Mouse (Mus musculus): ENCODE data around the gene RPS10-NUDT3. TPM values are rescaled to one million over a fixed set of nuclear protein-coding genes. Genes with fewer than 3 reads are reported as not detected.

Gene RPS10-NUDT3
- polyA plus RNA-seq, 1 experiment from 2014 or later, result not detected

- no peak overlapping the region for H3K27ac ChIP-seq
- peaks cover 35% of the 10 kb centered on the region for H3K4me1 ChIP-seq
- no peak overlapping the region for H3K4me2 ChIP-seq
- H3K4me3 ChIP-seq, result no peak overlapping the region
- 88% methylated on average over 2 of the region's 2 CpGs for WGBS
- no peak for ATAC-seq (ENCODE audit: insufficient number of reproducible peaks, low FRiP score, low TSS enrichment, low read depth)
- H3K9ac ChIP-seq, result no peak overlapping the region
- peaks cover 4% of the 10 kb centered on the region; the same call in 1 of the 2 replicates for H3K36me3 ChIP-seq
- H3K27me3 ChIP-seq, result no peaks in the 10 kb centered on the region
- no peaks in the 10 kb centered on the region for H3K9me3 ChIP-seq
Measured at GRCm38 (mm10) chr17:27603036-27603435, 32.0 kb downstream of the RPS10-NUDT3 start.

- H3K4me3 ChIP-seq, result no peak overlapping the region
- no peak overlapping the region for H3K9ac ChIP-seq
- no peaks in the 10 kb centered on the region for H3K9me3 ChIP-seq
- H3K27ac ChIP-seq, result no peak overlapping the region
- no peak for ATAC-seq (ENCODE audit: insufficient number of reproducible peaks, low FRiP score, low TSS enrichment, low read depth)
- no peaks in the 10 kb centered on the region for H3K27me3 ChIP-seq
- peaks cover 37% of the 10 kb centered on the region for H3K4me1 ChIP-seq
- peaks cover 12% of the 10 kb centered on the region for H3K36me3 ChIP-seq
- no peak overlapping the region for H3K4me2 ChIP-seq
- 70% methylated on average over 5 of the region's 5 CpGs for WGBS
Measured at GRCm38 (mm10) chr17:27600869-27601268, 34.2 kb downstream of the RPS10-NUDT3 start.

GRCm38 (mm10) chr17:27600286-27600685 is 34.7 kb downstream of the RPS10-NUDT3 start:
- H3K27me3 ChIP-seq, result no peaks in the 10 kb centered on the region
- H3K9me3 ChIP-seq, result no peaks in the 10 kb centered on the region
- H3K4me3 ChIP-seq, result no peak overlapping the region
- WGBS, result 79% methylated on average over 3 of the region's 3 CpGs
- no peak for ATAC-seq (ENCODE audit: insufficient number of reproducible peaks, low FRiP score, low TSS enrichment, low read depth)
- H3K36me3 ChIP-seq, result peaks cover 18% of the 10 kb centered on the region
- H3K27ac ChIP-seq, result no peak overlapping the region
- H3K9ac ChIP-seq, result no peak overlapping the region
- no peak overlapping the region for H3K4me2 ChIP-seq
- H3K4me1 ChIP-seq, result peaks cover 37% of the 10 kb centered on the region

GRCm38 (mm10) chr17:27596376-27597190 is 38.4 kb downstream of the RPS10-NUDT3 start:
- H3K27ac ChIP-seq, result peak overlapping the region; percentile 57
- H3K4me1 ChIP-seq, result peaks cover 14% of the 10 kb centered on the region; the same call in 1 of the 2 replicates
- no peaks in the 10 kb centered on the region for H3K9me3 ChIP-seq
- no peak overlapping the region for H3K4me3 ChIP-seq
- H3K4me2 ChIP-seq, result no peak overlapping the region
- H3K36me3 ChIP-seq, result peaks cover 44% of the 10 kb centered on the region
- no peaks in the 10 kb centered on the region for H3K27me3 ChIP-seq
- 0 out of 2 replicates have a peak, but pooled peaks have one; percentile 12 for ATAC-seq (ENCODE audit: insufficient number of reproducible peaks, low FRiP score, low TSS enrichment, low read depth)
- WGBS, result 66% methylated on average over 21 of the region's 21 CpGs
- no peak overlapping the region for H3K9ac ChIP-seq

- peaks cover 10% of the 10 kb centered on the region for H3K4me1 ChIP-seq
- WGBS, result 84% methylated on average over 15 of the region's 15 CpGs
- ATAC-seq (ENCODE audit: insufficient number of reproducible peaks, low FRiP score, low TSS enrichment, low read depth), result no peak
Measured at GRCm38 (mm10) chr17:27595659-27596375, 39.2 kb downstream of the RPS10-NUDT3 start.

GRCm38 (mm10) chr17:27592565-27592910 is 42.5 kb downstream of the RPS10-NUDT3 start:
- ATAC-seq (ENCODE audit: insufficient number of reproducible peaks, low FRiP score, low TSS enrichment, low read depth), result no peak
- Histone ChIP-seq H3K4me3 (no peak overlapping the region), H3K27ac (no peak overlapping the region), H3K27me3 (no peaks in the 10 kb centered on the region), H3K9ac (no peak overlapping the region), H3K36me3 (peaks cover 66% of the 10 kb centered on the region), H3K9me3 (no peaks in the 10 kb centered on the region), H3K4me2 (no peak overlapping the region), H3K4me1 (peaks cover 16% of the 10 kb centered on the region)
- WGBS, result 97% methylated on average over 7 of the region's 7 CpGs

More at GRCm38 (mm10) chr17:27595659-27596375, 39.2 kb downstream of the RPS10-NUDT3 start:
- H3K27me3 ChIP-seq, result no peaks in the 10 kb centered on the region
- no peaks in the 10 kb centered on the region for H3K9me3 ChIP-seq
- no peak overlapping the region for H3K9ac ChIP-seq
- H3K4me3 ChIP-seq, result no peak overlapping the region
- H3K4me2 ChIP-seq, result no peak overlapping the region
- H3K36me3 ChIP-seq, result peaks cover 49% of the 10 kb centered on the region
- H3K27ac ChIP-seq, result 0 out of 2 replicates have a peak overlapping the region, but pooled peaks have one; percentile 57

- Histone ChIP-seq H3K9ac (no peak overlapping the region), H3K9me3 (no peaks in the 10 kb centered on the region), H3K4me3 (no peak overlapping the region), H3K36me3 (peaks cover 65% of the 10 kb centered on the region), H3K27ac (no peak overlapping the region), H3K27me3 (no peaks in the 10 kb centered on the region), H3K4me1 (peaks cover 20% of the 10 kb centered on the region), H3K4me2 (no peak overlapping the region)
- 80% methylated on average over 12 of the region's 12 CpGs for WGBS
- no peak for ATAC-seq (ENCODE audit: insufficient number of reproducible peaks, low FRiP score, low TSS enrichment, low read depth)
Measured at GRCm38 (mm10) chr17:27591826-27592564, 43.0 kb downstream of the RPS10-NUDT3 start.

- Histone ChIP-seq H3K4me1 (peaks cover 22% of the 10 kb centered on the region), H3K27ac (no peak overlapping the region), H3K36me3 (peaks cover 56% of the 10 kb centered on the region), H3K9me3 (no peaks in the 10 kb centered on the region), H3K27me3 (no peaks in the 10 kb centered on the region), H3K9ac (no peak overlapping the region), H3K4me3 (no peak overlapping the region), H3K4me2 (no peak overlapping the region)
- ATAC-seq (ENCODE audit: insufficient number of reproducible peaks, low FRiP score, low TSS enrichment, low read depth), result no peak
- WGBS, result 77% methylated on average over 8 of the region's 8 CpGs
Measured at GRCm38 (mm10) chr17:27588231-27588630, 46.8 kb downstream of the RPS10-NUDT3 start.

GRCm38 (mm10) chr17:27587252-27587651 is 47.8 kb downstream of the RPS10-NUDT3 start:
- Histone ChIP-seq H3K4me1 (peaks cover 22% of the 10 kb centered on the region), H3K36me3 (peaks cover 58% of the 10 kb centered on the region), H3K9me3 (no peaks in the 10 kb centered on the region), H3K4me3 (no peak overlapping the region), H3K4me2 (no peak overlapping the region), H3K27ac (peak overlapping the region; percentile 27; the same call in 1 of the 2 replicates), H3K9ac (no peak overlapping the region), H3K27me3 (no peaks in the 10 kb centered on the region)
- 57% methylated on average over 12 of the region's 12 CpGs for WGBS
- ATAC-seq (ENCODE audit: insufficient number of reproducible peaks, low FRiP score, low TSS enrichment, low read depth), result no peak

- no peak overlapping the region for H3K4me3 ChIP-seq
- H3K9me3 ChIP-seq, result no peaks in the 10 kb centered on the region
- H3K36me3 ChIP-seq, result peaks cover 63% of the 10 kb centered on the region
- no peak overlapping the region; the same call in 1 of the 2 replicates for H3K27ac ChIP-seq
- H3K9ac ChIP-seq, result no peak overlapping the region
- 53% methylated on average over 9 of the region's 9 CpGs for WGBS
- no peak overlapping the region for H3K4me2 ChIP-seq
- no peaks in the 10 kb centered on the region for H3K27me3 ChIP-seq
- H3K4me1 ChIP-seq, result peaks cover 21% of the 10 kb centered on the region
- no peak for ATAC-seq (ENCODE audit: insufficient number of reproducible peaks, low FRiP score, low TSS enrichment, low read depth)
Measured at GRCm38 (mm10) chr17:27586661-27587060, 48.4 kb downstream of the RPS10-NUDT3 start.

GRCm38 (mm10) chr17:27583185-27583894 is 51.7 kb downstream of the RPS10-NUDT3 start:
- Histone ChIP-seq H3K4me1 (peaks cover 17% of the 10 kb centered on the region), H3K9ac (no peak overlapping the region), H3K4me2 (no peak overlapping the region), H3K4me3 (no peak overlapping the region), H3K36me3 (peaks cover 75% of the 10 kb centered on the region), H3K27me3 (no peaks in the 10 kb centered on the region), H3K27ac (no peak overlapping the region), H3K9me3 (no peaks in the 10 kb centered on the region)
- 86% methylated on average over 13 of the region's 13 CpGs for WGBS
- ATAC-seq (ENCODE audit: insufficient number of reproducible peaks, low FRiP score, low TSS enrichment, low read depth), result no peak

Measured in limb, embryonic 15.5 days (tissue).